Mouse (Mus musculus) G1E-ER4 (cell line): ENCODE measurements around the gene Ten1. TPM values are rescaled to one million over a fixed set of nuclear protein-coding genes. Genes with fewer than 3 reads are reported as not detected.

Experiments
- GATA1 ChIP-seq: IDR thresholded peaks from one replicate; pipeline ENCODE4 v1.8.0; 2012; ENCODE audit warnings: low read length, inconsistent platforms
- polyA plus RNA-seq: library from polyadenylated mRNA; stranded (reverse); fragments of >175 nt; gene quantifications from 2 replicates; pipeline ENCODE4 v1.2.3, GENCODE M21; 2012

Ten1 gene
- polyA plus RNA-seq, 1 experiment: 114 TPM

DNA sequence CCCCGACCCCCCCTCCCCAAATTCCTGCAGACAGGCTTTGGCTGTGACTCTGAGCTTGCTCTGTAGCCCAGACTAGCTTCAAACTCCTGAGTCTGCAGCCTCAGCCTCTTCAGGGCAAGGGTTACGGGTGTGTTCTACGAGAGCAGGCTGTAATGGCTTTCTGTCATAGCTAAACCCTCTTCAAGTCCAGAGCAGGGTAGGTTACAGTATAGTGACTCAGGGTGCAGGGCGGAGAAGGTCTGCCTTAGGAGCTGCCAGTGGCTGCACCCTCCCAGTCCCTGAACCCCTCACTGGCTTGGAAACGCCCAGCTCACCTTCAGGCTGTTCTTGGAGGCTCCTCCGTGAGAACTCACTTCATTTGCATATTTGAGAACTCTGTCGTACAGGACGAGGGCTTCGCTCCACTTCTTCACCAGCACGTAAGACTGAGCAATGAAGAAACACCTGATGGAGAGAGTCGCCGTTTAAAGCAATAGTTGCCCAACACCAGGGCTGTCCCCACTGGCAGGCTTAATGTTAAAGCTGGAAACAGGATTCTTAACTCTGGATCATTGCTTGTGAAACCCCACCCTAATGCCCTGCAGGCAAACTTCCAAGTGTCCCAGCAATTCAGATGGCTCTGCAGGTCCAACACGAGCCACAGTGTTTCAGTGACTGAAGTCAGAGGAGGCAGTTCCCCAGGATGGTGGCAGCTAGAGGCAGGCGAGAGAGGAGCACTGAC, 49.0 kb downstream of the Ten1 start:
- TF ChIP-seq GATA1: no peak

DNA sequence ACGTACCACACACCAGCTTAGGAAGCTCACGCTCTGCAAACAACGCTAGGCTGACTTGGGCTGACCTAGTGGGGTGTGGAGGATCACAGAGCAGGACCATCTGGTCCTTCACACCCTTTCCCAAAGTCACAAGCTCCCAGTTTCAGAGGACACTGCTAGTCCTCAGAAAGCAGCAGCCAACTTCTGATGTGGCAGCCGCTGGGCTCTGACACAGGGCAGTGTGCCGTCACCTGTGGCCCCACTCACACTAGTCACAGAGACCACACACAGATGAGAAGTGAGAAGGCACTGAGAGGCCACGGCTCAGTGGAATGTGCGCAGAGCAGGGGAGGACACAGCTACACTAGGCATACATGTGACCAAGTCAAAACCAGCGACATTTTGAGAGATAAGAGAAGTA, 52.2 kb downstream of the Ten1 start:
- TF ChIP-seq GATA1: no peak

DNA sequence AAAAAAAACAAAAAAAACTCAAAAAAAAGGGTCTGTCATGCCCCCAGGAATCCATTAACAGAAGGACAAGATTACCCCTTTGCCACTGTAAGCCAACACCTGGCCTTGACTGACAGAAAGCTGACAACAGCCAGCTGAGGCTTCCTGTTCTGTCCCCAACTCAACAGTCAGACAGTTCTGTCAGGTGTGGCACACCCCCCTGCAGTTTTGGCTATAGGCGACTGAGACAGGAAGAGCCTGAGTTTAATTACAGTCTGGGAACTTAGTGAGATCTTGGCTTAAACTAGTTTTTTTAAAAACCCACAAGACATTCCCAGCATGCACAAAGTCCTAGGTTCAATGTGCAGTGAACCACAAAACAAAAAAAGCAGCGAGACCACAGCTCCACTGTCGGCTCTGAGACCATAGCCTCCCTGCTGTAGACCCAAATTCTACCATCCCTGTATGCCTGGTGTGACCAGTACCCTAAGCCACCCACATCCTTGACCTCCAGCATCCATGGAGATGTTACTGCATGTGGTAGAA, 54.5 kb downstream of the Ten1 start:
- TF ChIP-seq GATA1: no peak

DNA sequence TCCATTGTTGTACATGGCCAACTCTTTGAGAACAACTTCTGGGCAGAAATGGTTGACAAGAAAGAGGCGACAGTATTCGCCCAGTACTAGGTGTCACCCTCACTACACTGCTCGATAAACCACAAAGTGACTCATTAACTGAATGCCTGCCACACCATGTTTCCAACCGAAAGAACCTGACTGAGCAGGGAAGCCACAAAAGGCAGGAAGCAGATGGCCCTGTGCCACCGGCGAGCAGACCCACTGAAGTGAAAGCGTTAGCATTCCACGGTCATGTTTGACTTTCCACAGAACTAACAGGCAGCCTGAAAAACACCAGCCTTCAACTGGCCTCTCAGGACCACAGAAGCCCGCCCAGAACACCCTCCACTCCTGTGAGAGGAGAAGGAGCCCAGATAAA, 56.0 kb downstream of the Ten1 start:
- TF ChIP-seq GATA1: no peak

DNA sequence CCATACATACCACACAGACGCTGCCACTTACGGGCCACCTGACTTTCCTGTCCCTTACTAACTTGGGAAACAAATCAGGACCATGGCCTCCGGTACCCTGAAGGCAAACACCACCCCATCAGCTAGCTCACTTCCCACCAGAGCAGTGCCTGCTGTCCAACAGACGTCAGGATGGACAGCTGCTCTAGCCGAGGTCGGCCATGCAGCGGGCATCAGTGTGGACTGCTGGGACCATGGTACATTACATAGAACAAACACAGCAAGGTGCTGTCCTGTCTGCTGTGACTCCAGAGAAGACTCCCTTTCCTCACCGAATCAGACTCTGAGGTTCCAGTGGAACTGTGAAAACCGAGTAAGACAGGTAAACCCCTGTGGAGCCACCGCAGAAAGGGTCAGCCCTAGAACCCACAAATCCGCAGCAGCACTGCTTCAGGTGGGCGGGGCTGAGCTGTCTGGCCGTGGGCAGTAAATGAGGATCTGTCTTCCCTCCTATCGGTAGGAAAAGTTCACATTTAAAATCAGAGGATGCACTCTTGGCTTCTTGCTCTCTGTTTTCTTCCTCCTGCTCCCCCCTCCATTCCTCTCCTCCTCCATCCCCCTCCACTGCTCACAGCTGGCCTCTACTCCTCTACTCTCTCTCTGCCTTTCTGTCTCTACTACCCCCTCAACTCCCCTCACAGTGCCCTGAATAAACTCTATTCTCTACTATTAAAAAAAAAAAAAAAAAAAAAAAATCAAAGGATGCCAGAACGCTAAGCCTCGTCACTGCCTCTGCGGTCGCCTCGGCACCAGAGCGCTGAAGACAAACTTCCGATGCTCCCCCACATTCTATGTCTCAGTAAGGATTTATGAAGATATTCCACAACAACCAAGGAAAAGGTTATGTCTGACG, 56.7 kb downstream of the Ten1 start:
- TF ChIP-seq GATA1: no peak

DNA sequence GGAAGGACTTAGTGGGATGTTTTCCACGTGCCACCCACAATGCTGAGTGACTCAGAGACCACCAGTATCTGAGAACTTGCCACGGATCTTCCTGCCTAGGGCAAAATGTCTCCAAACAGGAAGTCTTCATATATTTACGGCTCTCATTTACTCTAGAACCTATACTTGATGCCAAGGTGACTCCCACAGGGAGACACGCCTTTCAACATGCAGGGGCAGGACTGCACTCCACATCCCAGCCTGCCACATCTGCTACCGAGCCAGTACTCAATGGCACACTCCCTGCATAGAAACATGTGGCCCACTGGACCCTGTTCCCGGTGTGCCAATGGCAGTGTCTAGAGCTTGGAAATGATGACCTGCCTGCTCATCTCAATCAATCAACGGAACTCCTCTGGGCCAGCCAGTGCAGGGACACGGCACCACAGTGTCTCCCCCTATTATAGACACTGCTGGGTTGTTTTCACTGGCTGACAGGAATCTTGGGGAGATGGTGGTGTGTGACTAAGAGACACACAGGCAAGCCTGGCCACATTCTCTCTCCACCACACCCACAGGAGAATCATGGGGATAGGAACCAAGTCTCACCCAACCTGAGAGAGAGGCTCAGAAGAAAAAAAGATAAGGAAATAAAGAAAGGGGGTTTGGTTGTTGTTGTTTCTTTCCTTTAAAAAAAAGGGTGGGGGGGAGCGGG, 57.5 kb downstream of the Ten1 start:
- no peak for TF ChIP-seq GATA1

DNA sequence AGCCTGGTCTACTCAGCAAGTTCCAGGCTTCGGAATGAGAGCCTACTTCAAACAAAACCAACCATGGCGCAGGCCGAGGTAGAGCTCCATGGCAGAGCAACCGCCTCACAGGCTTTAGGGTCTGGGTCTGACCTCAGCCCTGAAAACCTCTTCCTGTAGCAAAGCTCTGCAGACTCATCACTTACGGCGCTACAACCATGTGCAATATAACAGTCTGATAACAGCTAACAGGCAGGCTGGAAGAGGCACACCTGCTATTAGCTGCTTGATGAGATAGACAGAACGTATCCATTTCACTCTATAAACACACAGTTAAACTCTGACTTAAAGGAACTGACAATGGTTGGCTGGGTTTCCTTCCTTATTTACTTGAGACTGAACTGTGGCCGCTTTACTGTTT, 60.8 kb downstream of the Ten1 start:
- peak; percentile 22 for TF ChIP-seq GATA1

DNA sequence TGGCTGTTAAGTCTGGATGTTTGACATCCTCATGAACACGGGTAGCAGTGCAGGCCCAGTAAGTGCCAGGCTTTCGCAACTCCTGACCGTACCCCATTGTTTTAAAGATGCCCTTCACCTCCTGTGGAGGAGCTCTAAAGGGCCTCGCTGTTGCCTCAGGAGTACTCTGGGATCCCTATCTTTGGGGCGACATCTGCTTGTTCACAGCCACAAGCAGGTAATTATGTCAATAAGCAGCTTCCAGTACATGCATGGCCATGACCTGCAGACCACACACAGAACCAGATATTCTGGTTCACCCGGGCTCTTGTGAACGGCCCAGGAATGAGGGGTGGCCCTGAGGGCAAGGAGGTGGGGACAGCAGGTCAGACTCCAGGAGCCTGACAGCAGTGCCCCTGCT, 61.6 kb downstream of the Ten1 start:
- no peak for TF ChIP-seq GATA1

Other genes with a start within 250 kb of the Ten1 start
- 0.04 and 0.13 TPM in 2 replicates for gene Itgb4, start 224.1 kb upstream of the Ten1 start, polyA plus RNA-seq
- 95.4 and 132 TPM in 2 replicates for gene Galk1, start 186.1 kb upstream of the Ten1 start, polyA plus RNA-seq
- 312 and 429 TPM in 2 replicates for gene H3f3b, start 170.9 kb upstream of the Ten1 start, polyA plus RNA-seq
- gene Unk, start 168.5 kb upstream of the Ten1 start, polyA plus RNA-seq: 56.9 and 68.4 TPM in 2 replicates
- 170 and 235 TPM in 2 replicates for gene Unc13d, start 120.9 kb upstream of the Ten1 start, polyA plus RNA-seq
- gene Wbp2, start 111.9 kb upstream of the Ten1 start, polyA plus RNA-seq: 591 and 669 TPM in 2 replicates
- gene Trim47, start 71.6 kb upstream of the Ten1 start, polyA plus RNA-seq: not detected in 2 replicates
- gene Trim65, start 67.7 kb upstream of the Ten1 start, polyA plus RNA-seq: not detected in 2 replicates
- gene Mrpl38, start 60.0 kb upstream of the Ten1 start, polyA plus RNA-seq: 152 and 200 TPM in 2 replicates
- 26.9 and 34.1 TPM in 2 replicates for gene Fbf1, start 30.7 kb upstream of the Ten1 start, polyA plus RNA-seq
- gene Acox1, start 190 bp downstream of the Ten1 start, polyA plus RNA-seq: 1.8 and 2.5 TPM in 2 replicates
- gene Evpl, start 39.2 kb downstream of the Ten1 start, polyA plus RNA-seq: 0.01 and 0.02 TPM in 2 replicates
- gene Srp68, start 75.4 kb downstream of the Ten1 start, polyA plus RNA-seq: 52.4 and 70.9 TPM in 2 replicates
- gene Galr2, start 82.1 kb downstream of the Ten1 start, polyA plus RNA-seq: not detected in 2 replicates
- 15.1 and 19.0 TPM in 2 replicates for gene Exoc7, start 108.4 kb downstream of the Ten1 start, polyA plus RNA-seq
- 0.02 TPM in 1 of 2 replicates, not detected in the other for gene Foxj1, start 136.5 kb downstream of the Ten1 start, polyA plus RNA-seq
- gene Rnf157, start 214.2 kb downstream of the Ten1 start, polyA plus RNA-seq: not detected in 2 replicates
- 733 and 1,549 TPM in 2 replicates for gene Ubald2, start 235.2 kb downstream of the Ten1 start, polyA plus RNA-seq